Mouse (Mus musculus): ENCODE measurements at regions not wholly inside any gene's neighbourhood (a gene's known extent, or its start where the extent isn't known, plus 50 kb on each side); places are given as distances from the start of the nearest gene placed in this dataset.

- no peak for TF ChIP-seq CTCF (IDR thresholded peaks at IDR 0.05; ENCODE audit: low read depth, low read length)
- no peak for TF ChIP-seq GATA1 (IDR thresholded peaks at IDR 0.05; ENCODE audit: borderline replicate concordance, low read length)
- TF ChIP-seq TAL1 (conservative IDR thresholded peaks at IDR 0.05; ENCODE audit: low read depth, low read length): no peak
- no peak for TF ChIP-seq GATA2 (IDR thresholded peaks at IDR 0.05; ENCODE audit: borderline replicate concordance, low read depth, low read length)
Measured at GRCm38 (mm10) chr2:48609466-48609865, 204.4 kb upstream of the Acvr2a start.
